Mouse (Mus musculus): ENCODE measurements around the gene Acot13. TPM values are rescaled to one million over a fixed set of nuclear protein-coding genes. Genes with fewer than 3 reads are reported as not detected.

The Acot13 gene
- 201 and 219 TPM in 2 replicates for polyA plus RNA-seq (2015; fragmentation: Nextera tagmentation; extraction: Ambion mirVana)

GRCm38 (mm10) chr13:24831353-24832130 lies at the start of gene Acot13, which contains the start of gene Tdp2:
Acot13 (minus strand) TSS chr13:24831540.
Tdp2 (plus strand) TSS chr13:24831679.
- Histone ChIP-seq H3K4me3 (ENCODE audit: low read length) (peak within 1 kb of the TSS; percentile 93), H3K9ac (ENCODE audit: low read depth, low read length) (peak within 1 kb of the TSS; percentile 97), H3K4me2 (ENCODE audit: low read depth, low read length) (peak within 1 kb of the TSS; percentile 87), H3K27me3 (replicated peaks; ENCODE audit: control insufficient read depth, insufficient read depth, low read length) (no peaks in the 10 kb centered on the region), H3K9me3 (ENCODE audit: control insufficient read depth, low read length) (no peaks in the 10 kb centered on the region), H3K36me3 (ENCODE audit: control insufficient read depth, insufficient read depth, low read length) (no peaks in the 10 kb centered on the region), H3K27ac (ENCODE audit: low read length) (peak within 1 kb of the TSS; percentile 96), H3K4me1 (ENCODE audit: control insufficient read depth, insufficient read depth, low read length) (peaks cover 10% of the 10 kb centered on the region)
- ATAC-seq, result peak; percentile 98
- under 1% methylated on average over 87 of the region's 90 CpGs for WGBS

GRCm38 (mm10) chr13:24880704-24881103 lies 49.4 kb upstream of the Acot13 start:
- H3K27me3 ChIP-seq (replicated peaks; ENCODE audit: control insufficient read depth, insufficient read depth, low read length), result no peaks in the 10 kb centered on the region
- 0 out of 2 replicates have a peak, but pooled peaks cover 4% of the 10 kb centered on the region for H3K4me1 ChIP-seq (ENCODE audit: control insufficient read depth, insufficient read depth, low read length)
- H3K9me3 ChIP-seq (ENCODE audit: control insufficient read depth, low read length), result no peaks in the 10 kb centered on the region
- H3K36me3 ChIP-seq (ENCODE audit: control insufficient read depth, insufficient read depth, low read length), result no peaks in the 10 kb centered on the region
- no peak overlapping the region for H3K4me3 ChIP-seq (ENCODE audit: low read length)
- peak overlapping the region; percentile 91 for H3K27ac ChIP-seq (ENCODE audit: low read length)
- 72% methylated on average over 5 of the region's 5 CpGs for WGBS
- H3K4me2 ChIP-seq (ENCODE audit: low read depth, low read length), result peak overlapping the region; percentile 21; the same call in 1 of the 2 replicates
- peak; percentile 69 for ATAC-seq
- H3K9ac ChIP-seq (ENCODE audit: low read depth, low read length), result no peak overlapping the region

DNA sequence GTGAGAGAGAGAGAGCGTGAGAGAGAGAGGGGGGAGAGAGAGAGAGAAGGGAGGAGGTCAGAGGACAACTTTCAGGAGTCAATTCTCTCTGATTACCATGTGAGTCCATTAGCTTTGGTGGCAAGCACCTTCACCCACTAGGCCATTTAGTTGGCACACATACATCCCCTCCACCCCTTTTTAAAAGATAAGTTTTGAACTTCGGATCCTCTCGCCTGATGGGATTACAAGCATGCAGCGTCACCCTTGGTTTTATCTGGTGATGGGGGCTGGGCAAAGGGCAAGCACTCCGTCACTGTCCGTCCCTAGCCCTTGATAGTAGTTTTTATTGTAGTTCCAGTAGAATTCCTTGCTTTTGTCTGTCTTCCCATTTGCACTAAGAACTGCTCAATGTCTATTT lies 48.9 kb upstream of the Acot13 start:
- H3K27ac ChIP-seq (ENCODE audit: low read length), result peak overlapping the region; percentile 91
- H3K9me3 ChIP-seq (ENCODE audit: control insufficient read depth, low read length), result no peaks in the 10 kb centered on the region
- H3K4me1 ChIP-seq (ENCODE audit: control insufficient read depth, insufficient read depth, low read length), result 0 out of 2 replicates have a peak, but pooled peaks cover 4% of the 10 kb centered on the region
- peak overlapping the region; percentile 21; the same call in 1 of the 2 replicates for H3K4me2 ChIP-seq (ENCODE audit: low read depth, low read length)
- H3K36me3 ChIP-seq (ENCODE audit: control insufficient read depth, insufficient read depth, low read length), result no peaks in the 10 kb centered on the region
- peak; percentile 84 for ATAC-seq
- WGBS, result 60% methylated on average over 6 of the region's 6 CpGs
- H3K4me3 ChIP-seq (ENCODE audit: low read length), result no peak overlapping the region
- no peak overlapping the region for H3K9ac ChIP-seq (ENCODE audit: low read depth, low read length)
- no peaks in the 10 kb centered on the region for H3K27me3 ChIP-seq (replicated peaks; ENCODE audit: control insufficient read depth, insufficient read depth, low read length)

GRCm38 (mm10) chr13:24879359-24880040 lies 48.2 kb upstream of the Acot13 start:
- no peak overlapping the region for H3K9ac ChIP-seq (ENCODE audit: low read depth, low read length)
- 0 out of 2 replicates have a peak, but pooled peaks cover 4% of the 10 kb centered on the region for H3K4me1 ChIP-seq (ENCODE audit: control insufficient read depth, insufficient read depth, low read length)
- peak overlapping the region; percentile 91 for H3K27ac ChIP-seq (ENCODE audit: low read length)
- H3K36me3 ChIP-seq (ENCODE audit: control insufficient read depth, insufficient read depth, low read length), result no peaks in the 10 kb centered on the region
- H3K4me3 ChIP-seq (ENCODE audit: low read length), result no peak overlapping the region
- 65% methylated on average over 15 of the region's 15 CpGs for WGBS
- ATAC-seq, result peak; percentile 88
- peak overlapping the region; percentile 21; the same call in 1 of the 2 replicates for H3K4me2 ChIP-seq (ENCODE audit: low read depth, low read length)
- no peaks in the 10 kb centered on the region for H3K9me3 ChIP-seq (ENCODE audit: control insufficient read depth, low read length)
- H3K27me3 ChIP-seq (replicated peaks; ENCODE audit: control insufficient read depth, insufficient read depth, low read length), result no peaks in the 10 kb centered on the region

DNA sequence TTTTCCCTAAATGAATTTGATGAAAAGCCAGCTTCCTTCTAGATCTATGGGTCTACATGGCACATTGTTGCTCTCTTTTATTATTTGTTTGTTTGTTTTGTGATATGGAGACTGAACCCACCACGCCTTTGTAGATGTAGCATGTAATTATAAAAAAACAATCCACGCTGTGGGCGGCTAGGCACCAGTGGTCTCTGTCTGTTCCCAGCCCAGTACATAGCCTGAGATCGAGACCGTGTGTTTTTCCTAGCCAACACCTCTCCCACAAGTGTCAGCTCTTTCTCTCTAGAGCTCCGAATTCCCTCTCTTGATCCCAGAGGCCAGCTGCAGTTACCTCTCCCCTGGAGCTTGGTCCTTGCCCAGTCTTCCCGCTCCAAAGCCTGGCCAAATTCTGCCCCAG lies 36.9 kb upstream of the Acot13 start:
- 89% methylated on average over 7 of the region's 7 CpGs for WGBS
- ATAC-seq, result no peak

DNA sequence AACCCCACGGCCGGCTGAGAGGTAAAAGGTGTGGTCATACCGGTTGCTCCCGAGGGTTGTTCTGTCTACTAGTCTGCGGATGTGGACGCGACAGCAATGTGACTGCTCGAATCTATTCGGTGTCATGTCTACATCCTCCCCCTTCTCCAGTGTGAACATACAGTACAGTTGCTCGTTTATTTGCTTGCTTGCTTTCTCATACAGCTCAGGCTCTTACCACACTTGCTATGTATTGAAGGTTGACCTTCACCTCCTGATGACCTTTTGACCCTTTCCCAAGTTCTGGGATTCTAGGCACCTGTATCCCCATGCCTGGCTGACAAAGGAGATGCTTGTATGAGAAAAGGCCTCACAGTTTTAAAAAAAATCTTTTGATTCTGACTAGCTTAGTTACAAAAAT lies 36.4 kb upstream of the Acot13 start:
- Histone ChIP-seq H3K9me3 (ENCODE audit: control insufficient read depth, low read length) (no peaks in the 10 kb centered on the region), H3K36me3 (ENCODE audit: control insufficient read depth, insufficient read depth, low read length) (no peaks in the 10 kb centered on the region), H3K9ac (ENCODE audit: low read depth, low read length) (no peak overlapping the region), H3K4me2 (ENCODE audit: low read depth, low read length) (no peak overlapping the region), H3K27ac (ENCODE audit: low read length) (no peak overlapping the region), H3K4me3 (ENCODE audit: low read length) (no peak overlapping the region), H3K27me3 (replicated peaks; ENCODE audit: control insufficient read depth, insufficient read depth, low read length) (no peaks in the 10 kb centered on the region), H3K4me1 (ENCODE audit: control insufficient read depth, insufficient read depth, low read length) (peaks cover 4% of the 10 kb centered on the region; the same call in 1 of the 2 replicates)
- WGBS, result 87% methylated on average over 10 of the region's 10 CpGs
- no peak for ATAC-seq

More for the DNA sequence above, 36.9 kb upstream of the Acot13 start:
- Histone ChIP-seq H3K4me1 (ENCODE audit: control insufficient read depth, insufficient read depth, low read length) (peaks cover 4% of the 10 kb centered on the region; the same call in 1 of the 2 replicates), H3K4me2 (ENCODE audit: low read depth, low read length) (no peak overlapping the region), H3K9me3 (ENCODE audit: control insufficient read depth, low read length) (no peaks in the 10 kb centered on the region), H3K4me3 (ENCODE audit: low read length) (no peak overlapping the region), H3K27me3 (replicated peaks; ENCODE audit: control insufficient read depth, insufficient read depth, low read length) (no peaks in the 10 kb centered on the region), H3K9ac (ENCODE audit: low read depth, low read length) (no peak overlapping the region), H3K36me3 (ENCODE audit: control insufficient read depth, insufficient read depth, low read length) (no peaks in the 10 kb centered on the region), H3K27ac (ENCODE audit: low read length) (no peak overlapping the region)

- H3K27me3 ChIP-seq (replicated peaks; ENCODE audit: control insufficient read depth, insufficient read depth, low read length), result no peaks in the 10 kb centered on the region
- no peaks in the 10 kb centered on the region for H3K9me3 ChIP-seq (ENCODE audit: control insufficient read depth, low read length)
- H3K36me3 ChIP-seq (ENCODE audit: control insufficient read depth, insufficient read depth, low read length), result no peaks in the 10 kb centered on the region
- H3K4me1 ChIP-seq (ENCODE audit: control insufficient read depth, insufficient read depth, low read length), result peaks cover 12% of the 10 kb centered on the region; the same call in 1 of the 2 replicates
- peak overlapping the region; percentile 74 for H3K27ac ChIP-seq (ENCODE audit: low read length)
- H3K4me3 ChIP-seq (ENCODE audit: low read length), result no peak overlapping the region
- H3K4me2 ChIP-seq (ENCODE audit: low read depth, low read length), result no peak overlapping the region
- no peak overlapping the region for H3K9ac ChIP-seq (ENCODE audit: low read depth, low read length)
- 47% methylated on average over 9 of the region's 9 CpGs for WGBS
- peak; percentile 91 for ATAC-seq
These were observed 35.4 kb upstream of the Acot13 start for GRCm38 (mm10) chr13:24866430-24867402.

DNA sequence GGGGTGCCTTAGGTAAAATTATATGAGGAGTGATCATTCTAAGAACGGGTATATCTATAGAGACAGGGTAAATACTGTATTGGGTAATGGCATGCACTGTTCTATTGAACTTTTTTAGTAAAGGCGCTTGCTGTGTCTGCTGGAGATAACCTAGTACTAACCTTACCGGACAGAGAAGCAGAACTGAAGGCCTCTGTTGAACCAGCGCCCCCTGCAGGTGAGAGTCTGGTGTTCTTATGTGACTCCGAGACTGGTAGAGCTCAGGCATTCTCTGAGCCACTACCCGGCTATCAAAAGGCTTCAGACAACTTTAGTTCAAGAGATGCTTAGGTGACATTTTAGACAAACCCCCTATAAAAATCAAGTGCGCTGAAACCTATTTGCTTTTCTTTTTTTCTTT lies 31.2 kb upstream of the Acot13 start:
- Histone ChIP-seq H3K27ac (ENCODE audit: low read length) (no peak overlapping the region), H3K27me3 (replicated peaks; ENCODE audit: control insufficient read depth, insufficient read depth, low read length) (no peaks in the 10 kb centered on the region), H3K36me3 (ENCODE audit: control insufficient read depth, insufficient read depth, low read length) (no peaks in the 10 kb centered on the region), H3K4me1 (ENCODE audit: control insufficient read depth, insufficient read depth, low read length) (peaks cover 21% of the 10 kb centered on the region), H3K9me3 (ENCODE audit: control insufficient read depth, low read length) (no peaks in the 10 kb centered on the region), H3K4me2 (ENCODE audit: low read depth, low read length) (no peak overlapping the region), H3K9ac (ENCODE audit: low read depth, low read length) (no peak overlapping the region), H3K4me3 (ENCODE audit: low read length) (no peak overlapping the region)
- ATAC-seq, result no peak
- WGBS, result 71% methylated on average over 7 of the region's 7 CpGs
